Mouse (Mus musculus): Measurements from ENCODE around the gene Smim12.

The Smim12 gene

GRCm38 (mm10) chr4:127235742-127236487, 7.7 kb upstream of the Smim12 start:
- DNase-seq (ENCODE audit: low spot score in 2 of 2): peak; percentile 60 to 85

GRCm38 (mm10) chr4:127236631-127237030, 7.0 kb upstream of the Smim12 start:
- DNase-seq (ENCODE audit: low spot score in 2 of 2): no peak

GRCm38 (mm10) chr4:127237271-127237670, 6.3 kb upstream of the Smim12 start:
- no peak for DNase-seq (ENCODE audit: low spot score in 2 of 2)

DNA sequence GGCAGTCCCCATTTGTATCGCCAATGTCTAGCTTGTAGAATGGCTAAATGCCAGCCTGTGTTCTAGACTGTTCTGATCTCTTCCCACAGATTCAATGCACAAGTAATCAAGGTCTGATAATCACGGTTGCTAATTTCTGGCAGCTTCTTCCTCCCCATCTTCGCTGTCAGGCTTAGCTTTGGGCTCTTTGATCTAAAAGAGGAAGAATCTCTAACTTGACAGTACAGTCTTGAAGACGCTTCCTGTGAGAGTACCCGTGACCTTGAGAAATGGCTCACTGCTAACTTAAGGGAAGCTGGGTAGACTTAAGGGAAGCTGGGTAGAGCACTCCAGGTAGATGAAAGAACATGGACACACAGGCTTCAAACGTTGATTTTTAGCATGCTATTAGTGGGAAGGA, 888 bp upstream of the Smim12 start:
- DNase-seq (ENCODE audit: low spot score in 2 of 2): no peak

DNA sequence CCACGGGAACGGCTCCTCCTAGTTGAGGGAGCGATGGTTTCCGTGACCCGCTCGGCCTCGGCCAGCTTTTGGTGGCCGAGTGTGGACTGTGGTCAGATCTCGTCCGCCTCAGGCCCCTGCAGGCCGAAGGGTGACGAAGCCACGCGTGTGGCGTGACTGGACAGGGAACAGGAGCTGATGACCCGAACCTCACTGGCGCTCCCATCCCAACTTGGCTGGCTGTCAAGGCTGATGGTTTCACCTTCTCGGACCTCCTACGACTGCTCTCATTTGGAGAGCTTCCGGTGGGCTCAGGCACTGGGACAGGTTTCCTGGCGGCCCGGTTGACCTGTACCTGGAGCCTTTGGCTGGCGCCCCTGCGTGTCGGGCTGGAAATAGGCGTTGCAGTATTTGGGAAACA, 369 bp downstream of the Smim12 start:
- no peak for DNase-seq (ENCODE audit: low spot score in 2 of 2)

GRCm38 (mm10) chr4:127249701-127250349, 6.2 kb downstream of the Smim12 start:
- peak; percentile 78 to 94 for DNase-seq (ENCODE audit: low spot score in 2 of 2)

GRCm38 (mm10) chr4:127251963-127252585, 8.5 kb downstream of the Smim12 start:
- DNase-seq (ENCODE audit: low spot score in 2 of 2): no peak

DNA sequence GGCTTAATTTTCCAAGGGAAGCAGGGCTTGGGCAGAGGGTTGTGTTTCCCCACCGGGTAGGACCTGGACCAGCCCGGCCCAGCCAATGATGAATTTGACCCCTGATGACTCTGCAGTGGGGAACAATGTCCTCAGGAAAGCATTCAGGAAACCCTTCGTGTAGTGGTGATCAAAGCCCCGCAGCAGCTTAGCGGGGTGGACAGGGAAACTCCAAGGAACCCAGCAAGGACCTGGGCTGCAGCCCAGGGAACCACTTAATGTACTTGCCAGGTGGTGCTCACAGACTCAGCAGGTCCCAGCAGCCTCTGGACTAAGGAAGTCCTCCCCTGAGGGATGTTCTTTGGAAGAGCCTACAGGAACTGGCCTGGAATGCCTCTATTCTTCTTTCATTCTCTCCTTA, 13.2 kb downstream of the Smim12 start:
- DNase-seq (ENCODE audit: low spot score in 2 of 2): no peak

DNA sequence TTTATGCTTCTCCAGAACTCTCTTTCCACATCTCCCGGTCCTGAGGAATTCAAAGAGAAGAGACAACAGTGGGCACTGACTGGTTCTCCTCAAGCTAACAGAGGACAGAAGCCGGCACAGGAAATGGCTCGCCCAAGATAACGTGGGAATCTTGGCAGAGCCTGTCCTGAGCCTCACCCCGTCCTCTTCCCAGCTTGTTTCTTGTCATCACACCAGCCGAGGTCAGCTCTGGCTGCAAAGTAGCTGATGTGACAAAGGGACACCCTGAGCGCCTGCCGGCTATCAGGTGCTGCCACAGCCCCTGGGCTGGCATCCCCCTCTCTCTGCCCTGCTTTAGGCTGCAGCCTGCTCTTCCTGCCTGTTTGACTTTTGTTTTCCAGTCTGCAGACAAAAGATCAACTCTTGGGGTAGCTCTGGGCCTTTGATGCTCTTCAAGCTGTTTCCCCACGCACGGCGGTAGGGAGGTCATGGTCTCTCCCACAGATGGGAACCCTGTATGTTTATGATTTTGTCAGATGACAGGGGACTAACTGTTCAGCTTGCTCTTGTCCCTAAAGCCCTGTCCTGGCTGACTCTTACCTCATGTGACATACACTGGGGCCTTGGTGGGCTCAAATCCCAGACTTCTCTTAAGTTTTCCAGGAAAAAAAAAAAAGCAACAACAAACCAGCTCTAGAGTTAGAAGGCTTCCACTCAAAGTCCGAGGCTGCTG, 14.8 kb downstream of the Smim12 start:
- DNase-seq (ENCODE audit: low spot score in 2 of 2): no peak

GRCm38 (mm10) chr4:127261601-127262000, 18.0 kb downstream of the Smim12 start:
- DNase-seq (ENCODE audit: low spot score in 2 of 2): no peak

DNA sequence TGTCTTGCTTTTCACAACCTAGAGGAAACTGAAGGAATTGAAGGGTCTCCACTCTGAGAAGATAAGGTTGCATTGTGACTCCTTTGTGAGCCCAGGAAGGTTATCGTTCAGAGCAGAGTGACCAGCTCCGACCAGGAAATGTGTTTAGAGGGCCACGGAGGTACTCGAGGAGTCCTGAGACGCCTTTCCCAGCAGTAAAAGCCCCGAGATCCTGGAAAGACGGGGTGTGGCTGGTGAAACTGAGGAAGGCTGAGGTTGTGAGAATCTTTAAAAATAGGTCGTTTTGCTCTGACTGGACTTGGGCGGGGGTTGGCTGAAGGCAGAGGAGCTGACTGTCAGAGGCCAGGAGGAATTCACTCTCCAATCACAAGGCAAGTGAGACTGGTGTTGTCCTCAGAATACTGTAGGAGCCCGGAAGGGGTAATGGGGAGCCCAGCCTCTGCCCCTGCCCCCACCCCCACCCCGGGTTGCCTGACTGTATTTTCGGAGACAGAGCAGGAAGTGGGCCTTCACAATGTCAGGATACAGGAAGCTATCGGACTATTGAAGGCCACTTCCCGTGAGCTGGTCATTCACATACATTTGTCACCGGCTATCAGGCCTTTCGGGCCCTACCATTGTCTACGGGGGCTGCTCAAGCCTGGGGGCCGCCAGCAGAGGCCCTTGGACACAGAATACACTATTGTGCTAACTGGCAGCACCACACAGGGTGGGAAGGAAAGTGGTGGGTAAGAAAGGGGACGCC, 20.0 kb downstream of the Smim12 start:
- no peak for DNase-seq (ENCODE audit: low spot score in 2 of 2)

DNA sequence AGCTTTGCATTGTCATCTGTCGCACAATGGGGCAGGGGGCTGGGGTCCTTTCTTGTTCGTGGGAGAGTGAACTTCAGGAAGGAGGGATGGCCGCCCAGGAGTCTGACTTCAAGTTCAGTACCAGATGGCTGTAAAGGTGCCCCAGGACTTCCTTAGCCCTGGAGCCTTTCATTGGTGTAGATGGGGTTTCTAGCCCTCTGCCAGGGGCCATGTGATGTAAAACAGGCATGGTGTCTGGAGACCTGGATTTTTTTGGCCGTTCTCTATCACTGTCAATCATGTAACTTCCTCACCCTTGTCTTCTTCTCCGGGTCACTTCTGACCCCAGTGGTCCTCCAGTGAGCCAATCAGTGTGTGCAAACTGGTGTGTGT, 20.6 kb downstream of the Smim12 start:
- no peak for DNase-seq (ENCODE audit: low spot score in 2 of 2)

GRCm38 (mm10) chr4:127278451-127279001, 34.9 kb downstream of the Smim12 start:
- DNase-seq (ENCODE audit: low spot score in 2 of 2): no peak

- no peak for DNase-seq (ENCODE audit: low spot score in 2 of 2)
Measured at GRCm38 (mm10) chr4:127279241-127279640, 35.7 kb downstream of the Smim12 start.

- no peak for DNase-seq (ENCODE audit: low spot score in 2 of 2)
Measured at GRCm38 (mm10) chr4:127286907-127287306, 43.3 kb downstream of the Smim12 start.

- no peak for DNase-seq (ENCODE audit: low spot score in 2 of 2)
Measured at GRCm38 (mm10) chr4:127289039-127289548, 45.5 kb downstream of the Smim12 start.

- DNase-seq (ENCODE audit: low spot score in 2 of 2): no peak
Measured at GRCm38 (mm10) chr4:127292631-127293030, 49.0 kb downstream of the Smim12 start.
